Mouse (Mus musculus) ES-E14 (cell line): ENCODE results near the gene 1700020L24Rik. TPM values are rescaled to one million over a fixed set of nuclear protein-coding genes. Genes with fewer than 3 reads are reported as not detected.

Source experiments
- DNase-seq: peaks from one replicate; pipeline ENCODE4 v3.0.0-alpha.2; 2013; ENCODE audit warnings: low read depth, low spot score
- H3K27ac ChIP-seq: 2 replicates; pipeline ENCODE4 v1.5.1; 2012; ENCODE audit warnings: low read depth, mild to moderate bottlenecking, low read length, moderate library complexity, mixed read lengths; ENCODE audit not compliant: poor library complexity, insufficient read depth, severe bottlenecking
- H3K36me3 ChIP-seq: 2 replicates; pipeline ENCODE4 v1.6.1; 2012; ENCODE audit warnings: mild to moderate bottlenecking, low read length, moderate library complexity, mixed read lengths; ENCODE audit not compliant: control insufficient read depth, poor library complexity, insufficient read depth, severe bottlenecking
- H3K4me1 ChIP-seq, 2 experiments: fragments of 150-350 bp in 1 of 2; sonication (generic) in 1 of 2; 2 replicates each; pipeline ENCODE4 v1.6.1; 2012; ENCODE audit warnings: low read length in 2 of 2, mild to moderate bottlenecking in 1 of 2, mixed read lengths in 1 of 2; ENCODE audit not compliant: control insufficient read depth in 2 of 2, insufficient read depth in 2 of 2, poor library complexity in 1 of 2
- H3K4me3 ChIP-seq, 2 experiments: fragments of 150-350 bp in 1 of 2; sonication (generic) in 1 of 2; 2 replicates each; pipeline ENCODE4 v1.5.1; 2012; ENCODE audit warnings: low read length in 2 of 2, low read depth in 1 of 2, mild to moderate bottlenecking in 1 of 2, mixed read lengths in 1 of 2; ENCODE audit not compliant: insufficient read depth in 1 of 2, poor library complexity in 1 of 2, severe bottlenecking in 1 of 2
- H3K9ac ChIP-seq: 2 replicates; pipeline ENCODE4 v1.6.1; 2012; ENCODE audit warnings: low read depth, mild to moderate bottlenecking, low read length, mixed read lengths; ENCODE audit not compliant: poor library complexity, insufficient read depth, severe bottlenecking
- H3K9me3 ChIP-seq: fragments of 150-350 bp; sonication (generic); 2 replicates; pipeline ENCODE4 v1.6.1; 2012; ENCODE audit warnings: low read depth, mild to moderate bottlenecking, low read length; ENCODE audit not compliant: control insufficient read depth, insufficient read depth
- CHD2 ChIP-seq: IDR thresholded peaks from 2 replicates; pipeline ENCODE4 v1.6.1; 2014; ENCODE audit warnings: mild to moderate bottlenecking, low read depth, low read length, inconsistent platforms
- HCFC1 ChIP-seq: IDR thresholded peaks from 2 replicates; pipeline ENCODE4 v1.6.1; 2012; ENCODE audit warnings: low read length, inconsistent platforms, borderline replicate concordance; ENCODE audit not compliant: insufficient read depth
- MAFK ChIP-seq: IDR thresholded peaks from 2 replicates; pipeline ENCODE4 v1.6.1; 2014; ENCODE audit warnings: mild to moderate bottlenecking, low read depth, low read length, inconsistent platforms; ENCODE audit not compliant: insufficient read depth
- ZC3H11A ChIP-seq: IDR thresholded peaks from 2 replicates; pipeline ENCODE4 v1.6.1; 2012; ENCODE audit warnings: low read depth, mild to moderate bottlenecking, inconsistent platforms, low read length, borderline replicate concordance
- ZNF384 ChIP-seq: IDR thresholded peaks from 2 replicates; pipeline ENCODE4 v1.6.1; 2012; ENCODE audit warnings: low read depth, low read length, inconsistent platforms
- in situ Hi-C, 2 experiments: fragments of 600-800 bp; cut with MboI; formaldehyde crosslinking; loops; one replicate each; pipeline ENCODE4 v1.15.1; 2025; ENCODE audit warnings: low sequenced_read_pairs in 2 of 2, inconsistent platforms in 1 of 2; ENCODE audit not compliant: unreplicated experiment in 2 of 2
- total RNA-seq: library from RNA; depleted of rRNA; stranded (reverse); fragments of 300-350 nt; gene quantifications from 2 replicates; pipeline ENCODE4 v1.2.3, GENCODE M21; 2012

The 1700020L24Rik gene
- total RNA-seq, 1 experiment: 0.36 TPM

- no peak for DNase-seq
- in situ Hi-C loops: no loop called here
- no peak overlapping the region for H3K27ac ChIP-seq
- no peaks in the 10 kb centered on the region for H3K9me3 ChIP-seq
- peaks cover 4 to 23% of the 10 kb centered on the region in 2 experiments for H3K4me1 ChIP-seq
- H3K4me3 ChIP-seq: no peak overlapping the region
- H3K36me3 ChIP-seq: no peaks in the 10 kb centered on the region
- no peak overlapping the region for H3K9ac ChIP-seq
- TF ChIP-seq ZC3H11A (no peak), HCFC1 (no peak), MAFK (no peak), CHD2 (no peak), ZNF384 (no peak)
These were observed 13.1 kb downstream of the 1700020L24Rik start for GRCm38 (mm10) chr11:83450550-83450949.

- TF ChIP-seq ZNF384 (no peak), CHD2 (no peak), HCFC1 (no peak), ZC3H11A (no peak), MAFK (no peak)
- peak overlapping the region; percentile 34; the same call in 1 of the 2 replicates for H3K9ac ChIP-seq
- no peaks in the 10 kb centered on the region for H3K36me3 ChIP-seq
- H3K9me3 ChIP-seq: no peaks in the 10 kb centered on the region
- no peak for DNase-seq
- peak overlapping the region; percentile 10 to 40; a peak in 1 of 4 replicates for H3K4me3 ChIP-seq
- H3K4me1 ChIP-seq: peaks cover 4 to 23% of the 10 kb centered on the region in 2 experiments
- in situ Hi-C loops: no loop called here
- no peak overlapping the region for H3K27ac ChIP-seq
These were observed 13.8 kb downstream of the 1700020L24Rik start for GRCm38 (mm10) chr11:83451281-83451680.

- Histone ChIP-seq H3K4me3 (no peak overlapping the region), H3K36me3 (no peaks in the 10 kb centered on the region), H3K27ac (no peak overlapping the region), H3K4me1 (peaks cover 0 to 6% of the 10 kb centered on the region in 2 experiments; a peak in 1 of 4 replicates), H3K9me3 (no peaks in the 10 kb centered on the region), H3K9ac (no peak overlapping the region)
- in situ Hi-C loops: no loop called here
- DNase-seq: no peak
- TF ChIP-seq HCFC1 (no peak), CHD2 (no peak), ZNF384 (no peak), ZC3H11A (no peak), MAFK (no peak)
These were observed 17.1 kb downstream of the 1700020L24Rik start for GRCm38 (mm10) chr11:83454548-83454947.

GRCm38 (mm10) chr11:83455608-83456007 lies 18.1 kb downstream of the 1700020L24Rik start:
- H3K4me1 ChIP-seq: 0 out of 4 replicates have a peak, but pooled peaks cover 0 to 2% of the 10 kb centered on the region in 2 experiments
- no peaks in the 10 kb centered on the region for H3K9me3 ChIP-seq
- no peaks in the 10 kb centered on the region for H3K36me3 ChIP-seq
- TF ChIP-seq MAFK: no peak
- TF ChIP-seq ZNF384: no peak
- TF ChIP-seq ZC3H11A: no peak
- no peak for TF ChIP-seq CHD2
- TF ChIP-seq HCFC1: no peak
- in situ Hi-C loops: no loop called here
- no peak overlapping the region for H3K27ac ChIP-seq
- no peak overlapping the region for H3K4me3 ChIP-seq
- no peak overlapping the region for H3K9ac ChIP-seq
- DNase-seq: no peak
